Mouse (Mus musculus) brain, embryonic 14.5 days (tissue): ENCODE data around the gene Urad.

Experiments used
- CTCF ChIP-seq: fragments of 200-500 bp; IDR thresholded peaks from 2 replicates; pipeline ENCODE4 v1.5.1; 2012; ENCODE audit warnings: inconsistent platforms, mild to moderate bottlenecking, moderate library complexity, borderline replicate concordance; ENCODE audit not compliant: insufficient read depth, insufficient read length; ENCODE audit errors: extremely low read depth
- POLR2A ChIP-seq: fragments of 200-500 bp; IDR thresholded peaks from 2 replicates; pipeline ENCODE4 v1.6.1; 2012; ENCODE audit warnings: mild to moderate bottlenecking, inconsistent platforms, borderline replicate concordance; ENCODE audit not compliant: poor library complexity, insufficient read depth, insufficient read length, severe bottlenecking; ENCODE audit errors: extremely low read depth

DNA sequence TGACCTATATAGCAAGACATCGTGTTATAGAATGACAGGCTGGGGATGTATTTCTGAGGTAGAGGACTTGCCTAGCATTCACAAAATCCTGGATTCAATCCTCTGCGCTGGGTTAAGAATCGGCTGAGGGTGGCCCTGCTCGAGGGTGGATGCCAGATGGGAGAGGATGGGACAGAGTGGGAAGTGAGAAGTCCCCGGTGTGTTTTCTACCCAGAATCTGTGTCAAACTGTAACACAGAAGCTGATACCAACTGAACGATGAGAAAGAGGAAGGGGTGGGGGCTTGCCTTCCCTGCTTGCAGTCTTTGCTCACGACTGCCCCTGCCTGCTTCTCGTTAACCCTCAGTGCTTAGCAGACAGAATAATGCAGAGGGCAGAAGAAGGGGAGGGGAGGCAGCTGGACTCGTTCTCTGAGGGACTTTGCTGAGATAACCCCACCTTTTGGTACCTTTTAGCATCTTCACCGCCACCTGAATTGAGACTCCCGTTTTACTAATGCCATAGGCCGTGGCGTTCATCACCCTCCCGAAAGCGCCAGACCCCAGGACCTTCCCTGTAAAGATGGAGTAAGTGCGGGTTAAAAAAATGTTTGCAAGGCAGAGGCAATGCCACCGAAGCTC, 32.0 kb upstream of the Urad start:
- no peak for TF ChIP-seq CTCF
- no peak for TF ChIP-seq POLR2A
